Mouse (Mus musculus): ENCODE measurements around the gene Tas2r109.
"Not testable (repeated sequence)": the region's sequence is repeated elsewhere in the genome, so short reads cannot be mapped to it uniquely, and the experiment has no call there.

Gene Tas2r109

DNA sequence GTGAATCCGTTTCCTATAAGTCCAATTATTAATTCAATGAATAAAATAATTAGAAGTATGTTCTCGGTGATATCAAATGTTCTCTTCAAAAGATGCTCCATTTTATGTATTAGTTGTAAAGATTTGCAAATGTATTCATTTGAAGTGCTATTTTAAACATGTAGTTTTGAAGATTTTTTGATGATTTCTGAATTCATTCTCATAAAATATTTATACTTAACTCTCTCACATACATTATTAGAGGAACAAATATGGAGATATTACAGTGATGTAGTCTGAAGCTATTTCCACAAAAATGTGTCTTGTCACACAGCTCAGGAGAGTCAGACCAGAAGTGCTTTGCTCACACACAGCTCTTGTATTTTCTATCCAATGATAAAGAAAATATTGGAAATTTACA lies at the start of gene Tas2r109:
Gene Tas2r109 (minus strand): TSS at position 101 of the 400 bp plus-strand sequence.
- no peak for DNase-seq

DNA sequence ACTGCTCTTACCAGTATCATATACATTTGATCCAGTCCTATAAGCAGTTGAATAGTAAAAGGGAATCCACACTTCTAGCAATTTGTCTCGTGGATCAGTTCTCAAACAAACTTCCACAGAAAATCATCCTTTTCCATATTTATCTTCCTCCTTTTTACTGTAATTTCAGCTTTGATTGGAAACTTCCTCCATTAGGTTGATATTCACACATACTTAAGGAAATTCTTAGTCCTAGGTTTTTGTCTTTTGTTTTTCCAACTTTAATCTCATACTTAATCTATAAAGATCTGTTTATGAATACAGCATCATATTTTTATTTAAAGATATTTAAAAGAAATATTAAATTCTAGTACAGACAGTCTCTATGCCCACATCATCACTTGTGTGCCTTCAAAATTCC lies 22.9 kb downstream of the Tas2r109 start, which contains the start of gene Tas2r131:
Gene Tas2r131 (minus strand): TSS at position 101 of the 400 bp plus-strand sequence.
- no peak for DNase-seq

DNA sequence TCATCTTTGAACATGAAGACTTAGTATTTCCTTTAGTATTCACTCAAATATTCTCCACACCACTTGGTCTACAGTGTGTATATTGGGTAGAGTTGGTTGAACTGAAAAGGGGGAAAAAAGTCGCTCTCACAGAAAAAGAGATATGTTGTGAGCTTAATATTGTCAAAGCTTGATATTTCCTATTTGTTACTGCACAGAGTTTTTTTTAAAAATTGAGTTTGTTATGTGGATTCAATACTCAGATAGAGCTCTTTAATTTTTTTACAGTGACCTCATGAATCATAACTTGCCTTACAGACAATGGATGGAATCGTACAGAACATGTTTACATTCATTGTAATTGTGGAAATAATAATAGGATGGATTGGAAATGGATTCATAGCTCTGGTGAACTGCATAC lies 30.0 kb downstream of the Tas2r109 start, which contains the start of gene Tas2r129:
Gene Tas2r129 (plus strand): TSS at position 301 of the 400 bp plus-strand sequence.
- no peak for DNase-seq

DNA sequence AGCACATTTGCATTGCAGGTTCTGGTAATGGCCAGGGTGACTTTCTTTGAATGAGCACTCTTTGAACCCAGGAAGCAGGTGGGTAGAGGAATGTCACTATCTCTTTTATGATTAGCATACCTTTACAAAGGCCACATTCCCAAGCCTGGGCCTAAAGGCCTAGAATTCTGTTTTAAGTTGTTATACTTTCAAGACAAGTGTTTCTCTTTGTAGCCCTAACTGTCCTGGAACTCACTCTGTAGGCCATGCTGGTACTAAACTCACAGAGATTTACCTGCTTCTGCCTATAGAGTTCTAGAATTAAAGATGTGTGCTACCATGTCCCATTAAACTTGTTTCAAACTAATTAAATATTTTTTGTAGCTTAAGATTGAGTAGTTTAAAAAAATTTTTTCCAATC lies 39.4 kb downstream of the Tas2r109 start:
- DNase-seq: not testable (repeated sequence)
